Mouse (Mus musculus) ES-Bruce4 (cell line): ENCODE results near the gene Strap. TPM values are rescaled to one million over a fixed set of nuclear protein-coding genes. Genes with fewer than 3 reads are reported as not detected.

Experiments
- H3K27ac ChIP-seq: 2 replicates; pipeline ENCODE4 v1.5.1; 2012; ENCODE audit warnings: low read length, inconsistent platforms; ENCODE audit not compliant: insufficient read depth
- H3K27me3 ChIP-seq: 2 replicates; pipeline ENCODE4 v1.6.1; 2012; ENCODE audit warnings: mild to moderate bottlenecking, low read length, inconsistent platforms; ENCODE audit not compliant: control insufficient read depth, poor library complexity, insufficient read depth, severe bottlenecking
- H3K36me3 ChIP-seq: 2 replicates; pipeline ENCODE4 v1.6.1; 2012; ENCODE audit warnings: inconsistent platforms, mild to moderate bottlenecking, low read length, moderate library complexity; ENCODE audit not compliant: control insufficient read depth, poor library complexity, insufficient read depth, severe bottlenecking
- H3K4me1 ChIP-seq: one replicate; pipeline ENCODE4 v1.8.1; 2011; ENCODE audit warnings: low read length; ENCODE audit not compliant: control insufficient read depth, insufficient read depth
- H3K4me3 ChIP-seq: 2 replicates; pipeline ENCODE4 v1.5.1; 2011; ENCODE audit warnings: low read depth, mild to moderate bottlenecking, low read length
- H3K9ac ChIP-seq: 2 replicates; pipeline ENCODE4 v1.6.1; 2012; ENCODE audit warnings: low read depth, mild to moderate bottlenecking, inconsistent platforms; ENCODE audit not compliant: poor library complexity, severe bottlenecking
- H3K9me3 ChIP-seq: replicated peaks from 2 replicates; pipeline ENCODE4 v1.6.1; 2012; ENCODE audit warnings: mild to moderate bottlenecking, low read length, inconsistent platforms; ENCODE audit not compliant: control insufficient read depth, poor library complexity, insufficient read depth, severe bottlenecking
- POLR2A ChIP-seq: IDR thresholded peaks from one replicate; pipeline ENCODE4 v1.8.1; 2011; ENCODE audit warnings: low read length; ENCODE audit not compliant: insufficient read depth
- polyA plus RNA-seq: library from polyadenylated mRNA; stranded (reverse); fragments of >200 nt; gene quantifications from 2 replicates; pipeline ENCODE4 v1.2.4, GENCODE M21; 2011; ENCODE audit warnings: low read depth; ENCODE audit not compliant: missing spikeins, insufficient read depth, insufficient read length

Strap gene
- polyA plus RNA-seq, 1 experiment: 117 TPM

GRCm38 (mm10) chr6:137799253-137799652 is 64.4 kb downstream of the Strap start:
- Histone ChIP-seq H3K27ac (no peak overlapping the region), H3K9ac (no peak overlapping the region), H3K36me3 (no peaks in the 10 kb centered on the region), H3K9me3 (0 out of 2 replicates have a peak, but pooled peaks cover 3% of the 10 kb centered on the region), H3K4me1 (no peaks in the 10 kb centered on the region), H3K4me3 (no peak overlapping the region), H3K27me3 (no peaks in the 10 kb centered on the region)
- no peak for TF ChIP-seq POLR2A

Other genes starting within 250 kb of the Strap start
- 17.7 and 25.2 TPM in 2 replicates for gene Eps8, start 80.2 kb upstream of the Strap start, polyA plus RNA-seq
- gene Dera, start 19.5 kb downstream of the Strap start, polyA plus RNA-seq: 41.4 and 41.5 TPM in 2 replicates